Mouse (Mus musculus) heart, embryonic 15.5 days (tissue): Measurements from ENCODE around the gene Cops7a. TPM values are rescaled to one million over a fixed set of nuclear protein-coding genes. Genes with fewer than 3 reads are reported as not detected.

Source experiments
- ATAC-seq: fragments of 200-750 bp; cut with Nextera tagmentation; replicated peaks from 2 replicates; pipeline ENCODE4 v1.8.0; 2017; ENCODE audit warnings: low read depth, moderate TSS enrichment; ENCODE audit not compliant: insufficient number of reproducible peaks, insufficient read depth, low FRiP score
- H3K27ac ChIP-seq: fragments of 300-500 bp; sonication (generic); 2 replicates; pipeline ENCODE4 v1.5.1; 2015; ENCODE audit warnings: mild to moderate bottlenecking, inconsistent platforms
- H3K27me3 ChIP-seq: fragments of 300-500 bp; sonication (generic); 2 replicates; pipeline ENCODE4 v1.6.1; 2015; ENCODE audit warnings: inconsistent platforms
- H3K36me3 ChIP-seq: fragments of 300-500 bp; sonication (generic); 2 replicates; pipeline ENCODE4 v1.6.1; 2015; ENCODE audit warnings: mild to moderate bottlenecking, inconsistent platforms
- H3K4me1 ChIP-seq: fragments of 300-500 bp; sonication (generic); replicated peaks from 2 replicates; pipeline ENCODE4 v1.6.1; 2015; ENCODE audit warnings: inconsistent platforms
- H3K4me2 ChIP-seq: fragments of 300-500 bp; sonication (generic); 2 replicates; pipeline ENCODE4 v1.6.1; 2015; ENCODE audit warnings: inconsistent platforms, mild to moderate bottlenecking, moderate library complexity
- H3K4me3 ChIP-seq: fragments of 300-500 bp; sonication (generic); 2 replicates; pipeline ENCODE4 v1.5.1; 2015; ENCODE audit warnings: mild to moderate bottlenecking, inconsistent platforms
- H3K9ac ChIP-seq: fragments of 300-500 bp; sonication (generic); 2 replicates; pipeline ENCODE4 v1.6.1; 2015; ENCODE audit warnings: mild to moderate bottlenecking, inconsistent platforms
- H3K9me3 ChIP-seq: fragments of 300-500 bp; sonication (generic); replicated peaks from 2 replicates; pipeline ENCODE4 v1.6.1; 2016; ENCODE audit warnings: inconsistent platforms
- WGBS: fragments of 180-500 bp; shearing (Covaris S2); methylation state at CpG from one replicate; pipeline ENCODE4 v1.1.7; 2015; ENCODE audit warnings: mixed read lengths; 5-methylcytosine and 5-hydroxymethylcytosine counted together
- polyA plus RNA-seq: library from polyadenylated mRNA; unstranded; fragments of >200 nt; fragmentation: Nextera tagmentation; extraction: Ambion mirVana; gene quantifications from 2 replicates; pipeline ENCODE4 v1.2.1, GENCODE M21; 2015

Cops7a gene
- 129 and 139 TPM in 2 replicates for polyA plus RNA-seq

GRCm38 (mm10) chr6:124965088-124965719 is at the start of gene Cops7a:
TSS of gene Cops7a (minus strand) at chr6:124965538.
- no peaks in the 10 kb centered on the region; the same call in 1 of the 2 replicates for H3K27me3 ChIP-seq
- peaks cover 14% of the 10 kb centered on the region for H3K36me3 ChIP-seq
- H3K4me2 ChIP-seq = peak within 1 kb of the TSS; percentile 88
- under 1% methylated on average over 68 of the region's 68 CpGs for WGBS
- H3K27ac ChIP-seq = peak within 1 kb of the TSS; percentile 90
- peak within 1 kb of the TSS; percentile 78 for H3K9ac ChIP-seq
- H3K9me3 ChIP-seq = no peaks in the 10 kb centered on the region
- peak; percentile 95 for ATAC-seq
- peak within 1 kb of the TSS; percentile 73 for H3K4me3 ChIP-seq
- H3K4me1 ChIP-seq = peaks cover 19% of the 10 kb centered on the region

- WGBS = under 1% methylated on average over 45 of the region's 78 CpGs
Measured at GRCm38 (mm10) chr6:125009181-125010073, 44.1 kb upstream of the Cops7a start.

DNA sequence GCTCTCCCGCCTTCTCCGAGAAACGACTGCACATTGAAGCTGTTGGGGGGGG is 43.6 kb upstream of the Cops7a start, which contains the start of gene Zfp384:
Gene Zfp384, plus strand, starts transcription at position 17 of the 52 bp plus-strand sequence.
- Histone ChIP-seq H3K4me1 (peaks cover 39% of the 10 kb centered on the region), H3K27me3 (no peaks in the 10 kb centered on the region), H3K4me3 (peak within 1 kb of the TSS; percentile 59), H3K9me3 (no peaks in the 10 kb centered on the region), H3K27ac (peak within 1 kb of the TSS; percentile 95), H3K36me3 (peaks cover 15% of the 10 kb centered on the region; the same call in 1 of the 2 replicates), H3K9ac (peak within 1 kb of the TSS; percentile 75), H3K4me2 (peak within 1 kb of the TSS; percentile 77)
- ATAC-seq = no peak
- 0% methylated on average over 1 of the region's 3 CpGs for WGBS

More at GRCm38 (mm10) chr6:125009181-125010073, 44.1 kb upstream of the Cops7a start:
- H3K36me3 ChIP-seq = peaks cover 15% of the 10 kb centered on the region; the same call in 1 of the 2 replicates
- H3K9me3 ChIP-seq = no peaks in the 10 kb centered on the region
- peaks cover 35% of the 10 kb centered on the region for H3K4me1 ChIP-seq
- peak; percentile 84 for ATAC-seq
- peak overlapping the region; percentile 75 for H3K4me2 ChIP-seq
- peak overlapping the region; percentile 59 for H3K4me3 ChIP-seq
- no peaks in the 10 kb centered on the region for H3K27me3 ChIP-seq
- H3K9ac ChIP-seq = peak overlapping the region; percentile 75
- H3K27ac ChIP-seq = peak overlapping the region; percentile 95

DNA sequence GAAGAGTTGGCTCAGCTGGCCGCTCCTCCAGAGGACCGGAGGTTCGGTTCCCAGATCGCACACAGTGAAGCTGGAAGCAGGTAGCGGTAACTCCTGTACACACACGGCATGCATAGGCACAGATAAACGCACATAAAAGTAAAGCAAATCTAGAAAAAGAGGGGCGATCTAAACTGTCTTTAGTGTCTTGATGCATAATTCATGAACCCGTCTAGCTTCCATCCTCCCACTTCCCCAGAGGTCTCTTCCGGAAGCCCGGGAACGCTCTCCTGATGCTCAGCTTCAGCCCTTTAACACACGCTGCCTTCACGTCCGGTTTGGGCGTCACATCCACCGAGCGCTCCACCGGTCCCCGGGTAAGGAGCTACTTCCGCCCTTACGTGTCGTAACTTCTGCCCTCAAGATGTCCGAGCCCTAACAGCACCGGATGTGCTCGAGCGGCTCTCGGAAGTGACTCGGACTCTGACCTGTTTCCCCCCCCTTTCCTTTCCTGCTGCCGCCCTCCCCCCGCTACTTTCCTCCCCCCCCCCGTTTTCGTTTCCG is 43.3 kb upstream of the Cops7a start:
- peak; percentile 97 for ATAC-seq
- H3K9ac ChIP-seq = peak overlapping the region; percentile 75
- H3K27me3 ChIP-seq = peaks cover 1% of the 10 kb centered on the region; the same call in 1 of the 2 replicates
- H3K4me2 ChIP-seq = peak overlapping the region; percentile 77
- under 1% methylated on average over 30 of the region's 34 CpGs for WGBS
- peaks cover 14% of the 10 kb centered on the region; the same call in 1 of the 2 replicates for H3K36me3 ChIP-seq
- H3K4me1 ChIP-seq = peaks cover 41% of the 10 kb centered on the region
- peak overlapping the region; percentile 95 for H3K27ac ChIP-seq
- H3K9me3 ChIP-seq = no peaks in the 10 kb centered on the region
- peak overlapping the region; percentile 59 for H3K4me3 ChIP-seq

- H3K9ac ChIP-seq = peak overlapping the region; percentile 75
- peak overlapping the region; percentile 95 for H3K27ac ChIP-seq
- H3K4me2 ChIP-seq = peak overlapping the region; percentile 77
- no peaks in the 10 kb centered on the region for H3K9me3 ChIP-seq
- H3K4me1 ChIP-seq = peaks cover 47% of the 10 kb centered on the region
- ATAC-seq = no peak
- peaks cover 9% of the 10 kb centered on the region; the same call in 1 of the 2 replicates for H3K36me3 ChIP-seq
- WGBS = 35% methylated on average over 13 of the region's 13 CpGs
- peaks cover 6% of the 10 kb centered on the region; the same call in 1 of the 2 replicates for H3K27me3 ChIP-seq
- H3K4me3 ChIP-seq = peak overlapping the region; percentile 59
Measured at GRCm38 (mm10) chr6:125008060-125008459, 42.7 kb upstream of the Cops7a start.

GRCm38 (mm10) chr6:125005086-125005485 is 39.7 kb upstream of the Cops7a start:
- no peak overlapping the region for H3K4me3 ChIP-seq
- peak overlapping the region; percentile 7; the same call in 1 of the 2 replicates for H3K9ac ChIP-seq
- no peak for ATAC-seq
- H3K36me3 ChIP-seq = no peaks in the 10 kb centered on the region
- 26% methylated on average over 3 of the region's 3 CpGs for WGBS
- no peak overlapping the region for H3K27ac ChIP-seq
- H3K27me3 ChIP-seq = peaks cover 31% of the 10 kb centered on the region
- H3K4me1 ChIP-seq = peaks cover 34% of the 10 kb centered on the region
- no peaks in the 10 kb centered on the region for H3K9me3 ChIP-seq
- H3K4me2 ChIP-seq = no peak overlapping the region

DNA sequence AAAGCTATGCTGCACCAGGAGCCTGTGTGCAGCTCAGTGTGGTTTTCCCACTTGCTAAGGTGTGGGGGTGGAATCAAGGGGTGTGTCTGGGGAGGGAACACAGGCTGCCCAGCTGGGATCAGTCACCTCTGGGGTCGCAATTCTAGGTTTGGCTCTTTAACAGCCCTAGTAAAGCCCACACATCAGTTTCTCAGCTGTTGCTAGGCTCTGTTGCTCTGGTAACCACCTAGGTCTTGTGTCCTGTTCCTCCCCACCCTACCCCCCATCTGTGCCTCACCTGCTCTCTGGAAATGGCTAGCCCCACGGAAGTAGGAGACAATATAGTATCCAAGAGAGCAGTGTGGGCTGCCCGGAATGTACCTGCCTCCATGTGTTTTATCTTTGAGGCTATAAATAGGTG is 38.4 kb upstream of the Cops7a start:
- Histone ChIP-seq H3K4me2 (peak overlapping the region; percentile 50), H3K36me3 (no peaks in the 10 kb centered on the region), H3K27ac (peak overlapping the region; percentile 31; the same call in 1 of the 2 replicates), H3K9ac (no peak overlapping the region), H3K27me3 (peaks cover 45% of the 10 kb centered on the region), H3K4me1 (peaks cover 30% of the 10 kb centered on the region), H3K9me3 (no peaks in the 10 kb centered on the region), H3K4me3 (peak overlapping the region; percentile 18; the same call in 1 of the 2 replicates)
- 27% methylated on average over 3 of the region's 3 CpGs for WGBS
- no peak for ATAC-seq

DNA sequence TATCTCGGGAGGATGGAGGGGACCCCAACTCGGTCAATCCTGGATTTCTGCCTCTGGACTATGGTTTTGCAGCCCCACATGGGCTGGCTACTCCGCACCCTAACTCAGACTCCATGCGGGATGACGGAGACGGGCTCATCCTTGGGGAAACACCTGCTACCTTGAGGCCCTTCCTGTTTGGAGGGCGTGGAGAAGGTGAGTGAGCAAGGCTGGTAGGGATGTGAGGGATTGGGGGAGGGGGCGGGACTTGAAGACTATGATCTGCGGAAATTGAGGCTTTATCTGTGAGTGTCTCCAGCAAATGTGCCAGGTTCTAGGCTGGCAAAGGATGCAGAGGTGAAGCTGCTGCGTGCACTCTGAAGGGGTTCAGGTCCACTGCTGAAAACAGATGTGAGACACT is 34.2 kb upstream of the Cops7a start:
- Histone ChIP-seq H3K4me3 (no peak overlapping the region), H3K36me3 (no peaks in the 10 kb centered on the region), H3K9ac (no peak overlapping the region), H3K9me3 (no peaks in the 10 kb centered on the region), H3K4me2 (no peak overlapping the region), H3K27ac (no peak overlapping the region), H3K27me3 (peaks cover 86% of the 10 kb centered on the region), H3K4me1 (peaks cover 36% of the 10 kb centered on the region)
- no peak for ATAC-seq
- WGBS = 26% methylated on average over 10 of the region's 10 CpGs

DNA sequence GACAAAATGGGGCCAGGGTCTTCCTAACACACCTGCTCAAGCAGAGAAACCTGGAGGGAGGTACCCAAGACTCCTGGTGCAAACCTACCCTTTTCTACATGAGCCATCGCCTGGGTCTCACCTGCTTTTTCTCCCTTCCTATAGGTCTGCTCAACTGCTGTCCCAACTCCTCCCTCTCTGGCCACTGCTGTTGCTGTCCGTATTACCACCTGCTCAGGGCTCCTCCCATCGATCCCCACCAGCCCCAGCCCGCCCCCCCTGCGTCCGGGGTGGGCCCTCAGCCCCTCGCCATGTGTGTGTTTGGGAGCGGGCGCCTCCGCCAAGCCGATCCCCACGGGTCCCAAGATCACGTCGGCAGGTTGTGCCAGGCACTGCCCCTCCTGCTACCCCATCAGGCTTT is 33.8 kb upstream of the Cops7a start:
- Histone ChIP-seq H3K4me1 (peaks cover 32% of the 10 kb centered on the region), H3K27me3 (peaks cover 90% of the 10 kb centered on the region), H3K27ac (no peak overlapping the region), H3K9ac (no peak overlapping the region), H3K36me3 (no peaks in the 10 kb centered on the region), H3K4me3 (no peak overlapping the region), H3K9me3 (no peaks in the 10 kb centered on the region), H3K4me2 (no peak overlapping the region)
- WGBS = 28% methylated on average over 14 of the region's 14 CpGs
- ATAC-seq = no peak

DNA sequence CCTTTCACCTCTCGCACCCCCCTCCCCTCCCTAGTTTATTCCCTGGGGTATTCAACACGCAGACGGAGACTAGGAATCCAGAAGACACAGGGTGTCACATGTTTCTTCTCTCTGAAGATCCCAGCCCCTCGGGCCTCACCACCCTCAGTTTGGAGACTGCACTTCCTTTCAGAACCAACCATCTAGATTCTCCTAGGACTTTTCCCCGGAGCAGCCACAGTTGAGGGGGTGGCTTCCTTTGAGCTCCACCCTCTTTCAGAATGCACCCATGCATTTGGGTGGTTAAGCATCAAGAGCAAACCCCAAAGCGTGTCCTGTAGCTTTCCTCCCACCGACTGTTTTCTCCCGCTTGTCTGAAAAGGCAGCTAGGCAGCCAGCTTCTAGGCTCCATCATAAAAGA is 32.7 kb upstream of the Cops7a start:
- Histone ChIP-seq H3K9me3 (no peaks in the 10 kb centered on the region), H3K4me2 (no peak overlapping the region), H3K36me3 (no peaks in the 10 kb centered on the region), H3K27ac (no peak overlapping the region), H3K4me1 (peaks cover 27% of the 10 kb centered on the region), H3K27me3 (peaks cover 94% of the 10 kb centered on the region), H3K9ac (no peak overlapping the region), H3K4me3 (0 out of 2 replicates have a peak overlapping the region, but pooled peaks have one; percentile 58)
- no peak for ATAC-seq
- 7% methylated on average over 8 of the region's 8 CpGs for whole genome bisulfite sequencing
